Mouse (Mus musculus): Measurements from ENCODE around the gene C1d.

DNA sequence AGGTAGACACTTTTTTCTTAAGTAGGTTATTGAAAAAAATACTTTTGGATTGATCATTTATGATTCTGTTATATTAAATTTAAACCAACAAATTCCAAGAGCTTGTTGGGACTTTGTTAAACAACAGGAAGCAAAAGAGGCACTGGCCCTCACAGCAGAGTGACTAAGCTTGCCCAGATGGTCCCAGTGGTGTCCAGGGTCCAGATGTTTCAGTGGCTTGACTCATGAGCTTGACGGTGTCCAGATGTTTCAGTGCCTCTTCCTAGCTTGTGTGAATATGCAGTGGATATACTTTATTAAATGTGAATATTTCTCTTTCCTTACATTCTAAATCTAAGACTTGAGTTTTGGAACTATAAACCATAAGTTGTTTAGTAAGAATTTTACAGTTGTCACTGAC, 11.4 kb downstream of the C1d start:
- TF ChIP-seq CTCF (IDR thresholded peaks at IDR 0.05; ENCODE audit: low read depth) (no peak), EP300 (IDR thresholded peaks at IDR 0.05; ENCODE audit: low read depth) (no peak)

Measured in heart, postnatal 0 days (tissue).